Mouse (Mus musculus) cerebellum, adult 2 months (tissue): ENCODE measurements around the gene Npm3.

Source experiments
- CTCF ChIP-seq: fragments of 200-500 bp; IDR thresholded peaks from 2 replicates; pipeline ENCODE4 v1.5.1; 2011; ENCODE audit warnings: low read depth, mild to moderate bottlenecking, control low read depth, low read length, moderate library complexity, borderline replicate concordance; ENCODE audit not compliant: insufficient read depth
- POLR2A ChIP-seq: fragments of 200-500 bp; IDR thresholded peaks from 2 replicates; pipeline ENCODE4 v1.6.1; 2011; ENCODE audit warnings: low read length, control low read depth, borderline replicate concordance; ENCODE audit not compliant: insufficient read depth

DNA sequence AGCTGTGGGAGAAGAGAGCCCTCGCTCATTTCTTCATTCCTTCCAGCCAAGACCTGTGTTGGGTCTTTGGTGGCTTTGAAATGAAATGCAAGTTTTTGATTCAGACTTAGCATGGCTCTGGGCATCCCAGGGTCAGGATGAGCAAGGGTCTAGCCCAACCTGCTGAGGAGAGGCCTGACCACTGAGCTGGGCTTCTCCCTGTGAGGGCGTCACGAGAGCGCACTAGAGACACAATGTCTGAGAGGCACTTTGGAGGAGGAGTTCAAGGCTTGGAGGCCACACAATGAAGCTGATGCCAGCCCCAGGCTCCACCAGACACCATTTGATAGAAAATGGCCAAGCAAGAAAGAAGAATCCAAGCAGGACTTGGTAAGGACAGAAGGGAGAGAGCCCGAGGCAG, 15.2 kb downstream of the Npm3 start:
- TF ChIP-seq CTCF (no peak), POLR2A (no peak)
